Mouse (Mus musculus) mature B cell (primary cell): ENCODE measurements around the gene Arfgap3.
"Not testable (repeated sequence)": the region's sequence is repeated elsewhere in the genome, so short reads cannot be mapped to it uniquely, and the experiment has no call there.

Experiments
- in situ Hi-C: fragments of 300-500 bp; cut with MboI; formaldehyde crosslinking; loops from 2 replicates; pipeline ENCODE4 v1.14.3; 2019

Arfgap3 gene

DNA sequence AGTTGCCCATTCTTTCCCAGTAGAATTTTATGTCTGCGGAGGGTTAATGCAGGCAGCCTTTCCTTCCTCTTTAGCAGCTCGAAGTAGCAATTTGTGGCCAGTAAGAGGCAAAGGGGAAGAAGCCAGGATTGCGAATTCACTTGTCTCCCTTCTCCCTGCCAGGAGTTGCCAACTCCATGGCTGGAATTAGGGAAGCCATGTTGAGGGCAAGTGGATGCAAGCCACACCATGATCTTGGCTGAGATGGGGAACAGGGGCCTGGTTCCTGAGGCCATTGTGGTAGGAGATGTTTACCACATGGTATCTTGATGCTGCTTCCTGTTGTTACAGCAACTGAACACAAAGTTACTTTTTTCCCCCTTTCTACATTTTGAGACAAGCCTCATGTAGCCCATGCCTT lies 55.1 kb downstream of the Arfgap3 start:
- in situ Hi-C loops: no loop called here

DNA sequence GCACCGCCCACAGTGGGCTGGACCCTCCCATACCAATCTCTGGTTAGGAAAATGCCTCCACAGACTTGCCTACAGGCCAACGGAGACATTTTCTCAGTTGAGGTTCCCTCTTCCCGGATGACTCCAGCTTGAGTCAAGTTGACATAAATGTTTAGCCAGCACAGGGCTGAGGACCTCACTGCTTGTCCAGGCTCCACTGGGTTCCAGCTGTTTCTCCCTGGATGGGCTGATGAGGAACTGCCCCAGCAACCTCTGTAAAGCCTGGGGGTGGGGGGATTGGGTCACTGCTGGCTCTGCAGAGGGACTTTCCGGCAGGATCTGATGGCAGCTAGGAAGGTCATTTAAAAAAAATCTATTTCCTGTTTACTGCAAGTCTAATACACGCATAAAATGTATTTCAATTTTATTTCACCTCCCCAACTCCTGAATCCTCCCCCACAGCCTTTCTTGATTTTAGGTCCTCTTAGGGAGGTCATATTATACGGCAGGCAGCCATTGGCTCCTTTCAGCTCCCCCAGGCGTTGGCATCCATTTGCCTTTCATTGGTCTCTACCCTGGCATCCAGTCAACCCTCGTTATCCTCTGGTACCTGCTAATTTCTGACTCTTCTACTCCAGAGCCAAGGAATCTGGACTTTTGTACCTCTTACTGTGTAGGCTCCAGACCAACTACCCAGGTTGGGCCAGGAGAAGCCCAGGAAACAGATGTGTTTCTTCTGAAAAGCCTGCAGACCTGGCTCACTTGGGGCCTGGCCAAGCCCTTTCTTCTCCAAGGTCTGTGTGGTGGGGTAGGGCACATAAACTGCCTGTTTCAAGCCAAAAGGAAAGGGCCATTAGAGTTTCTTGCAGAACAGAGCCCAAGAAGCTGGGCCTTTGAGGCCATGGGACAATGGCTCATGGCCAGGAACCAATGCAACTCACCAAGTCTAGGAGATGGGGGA lies 56.1 kb downstream of the Arfgap3 start:
- in situ Hi-C loops: no loop called here

DNA sequence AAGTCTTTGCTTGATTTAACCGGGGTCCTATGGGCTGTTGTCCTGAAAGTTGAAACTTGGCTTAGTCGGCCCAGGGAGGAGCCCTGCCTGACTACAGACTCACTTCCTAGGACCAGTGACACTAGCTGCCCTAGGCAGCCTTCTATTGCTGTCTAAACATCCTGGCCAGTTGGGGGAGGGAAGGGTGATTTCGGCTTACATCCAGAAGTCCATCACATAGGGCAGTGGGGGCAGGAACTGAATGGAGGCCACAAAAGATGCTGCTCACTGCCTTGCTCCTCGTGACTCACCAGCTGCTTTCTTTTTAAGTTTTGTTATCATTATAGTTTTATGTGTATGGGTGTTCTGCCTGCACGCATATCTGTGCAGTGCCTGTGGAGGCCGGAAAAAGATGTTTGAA lies 56.9 kb downstream of the Arfgap3 start:
- in situ Hi-C loops: no loop called here

DNA sequence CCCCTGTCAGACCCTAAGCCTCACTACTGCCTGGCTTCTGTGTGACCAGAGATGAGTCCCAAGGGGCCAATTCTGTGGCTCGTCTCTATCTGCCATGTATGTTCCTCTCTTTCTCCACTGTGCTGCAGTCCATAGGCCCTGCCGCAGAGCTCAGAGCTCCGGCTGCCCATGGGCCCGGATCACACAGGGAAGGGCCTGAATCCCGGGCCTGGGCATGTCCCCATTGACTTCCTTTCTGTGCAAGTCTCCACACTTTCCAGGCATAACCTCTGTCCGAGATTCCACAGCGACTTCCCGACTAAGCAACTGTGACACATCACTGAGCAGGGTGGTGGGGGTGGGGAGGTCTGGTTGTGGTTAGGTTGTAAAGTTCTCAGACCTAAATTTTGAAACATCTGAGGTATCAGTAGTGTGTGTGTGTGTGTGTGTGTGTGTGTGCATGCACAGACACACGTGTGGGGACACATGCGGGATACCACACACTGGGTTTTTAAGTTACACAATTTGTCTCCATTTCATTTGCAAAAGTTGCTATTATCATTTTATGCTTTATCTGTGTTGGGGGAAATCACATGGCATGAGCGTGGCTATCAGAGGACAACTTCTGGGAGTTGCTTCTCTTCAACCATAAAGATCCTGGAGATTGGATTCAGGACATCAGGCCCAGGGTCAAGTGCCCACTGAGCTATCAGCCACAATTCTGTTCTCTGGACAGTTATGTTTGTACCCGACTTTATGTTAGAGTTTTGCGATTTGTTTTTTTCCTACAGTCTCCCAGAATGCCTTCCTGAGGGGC lies 57.6 kb downstream of the Arfgap3 start:
- in situ Hi-C loops: no loop called here

DNA sequence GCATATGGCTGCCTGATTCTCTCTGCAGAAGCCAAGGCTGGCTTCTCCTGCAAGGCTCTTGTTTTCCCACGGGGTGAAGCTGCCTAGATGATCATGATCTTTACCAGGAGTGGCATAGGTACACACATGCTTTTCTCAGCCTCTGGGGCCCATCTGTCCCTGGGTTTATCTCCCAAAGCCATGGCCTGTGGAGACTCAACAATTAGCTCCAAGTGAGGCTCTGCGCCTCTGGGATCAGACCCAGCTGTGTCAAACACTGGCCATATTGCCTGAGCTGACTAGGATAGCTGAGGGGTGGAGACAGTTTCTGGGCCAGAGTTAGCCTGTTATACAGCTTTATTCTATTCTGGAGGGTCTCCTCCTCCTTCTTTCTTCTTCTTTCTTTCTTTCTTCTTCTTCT lies 59.1 kb downstream of the Arfgap3 start:
- in situ Hi-C loops: no loop called here

DNA sequence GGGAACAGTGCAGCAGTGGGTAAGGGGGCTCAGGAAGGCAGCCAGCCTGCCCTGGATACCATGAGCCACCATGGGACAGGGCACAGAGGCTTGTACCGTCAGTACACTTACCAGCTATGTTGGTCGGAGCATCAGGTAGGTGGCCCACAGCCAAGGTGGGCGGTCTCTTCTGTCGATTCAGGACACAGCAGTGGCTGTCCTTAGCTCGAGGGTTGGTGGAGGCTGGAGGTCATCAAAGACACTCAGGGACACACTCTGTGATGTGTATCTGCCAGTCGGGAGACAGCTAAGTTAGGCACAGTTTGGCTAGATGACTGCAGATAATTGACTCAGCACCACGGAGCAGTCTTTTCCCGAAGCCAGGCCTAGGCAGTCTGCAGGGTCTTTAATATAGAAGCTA lies 65.2 kb downstream of the Arfgap3 start:
- in situ Hi-C loops: no loop called here

DNA sequence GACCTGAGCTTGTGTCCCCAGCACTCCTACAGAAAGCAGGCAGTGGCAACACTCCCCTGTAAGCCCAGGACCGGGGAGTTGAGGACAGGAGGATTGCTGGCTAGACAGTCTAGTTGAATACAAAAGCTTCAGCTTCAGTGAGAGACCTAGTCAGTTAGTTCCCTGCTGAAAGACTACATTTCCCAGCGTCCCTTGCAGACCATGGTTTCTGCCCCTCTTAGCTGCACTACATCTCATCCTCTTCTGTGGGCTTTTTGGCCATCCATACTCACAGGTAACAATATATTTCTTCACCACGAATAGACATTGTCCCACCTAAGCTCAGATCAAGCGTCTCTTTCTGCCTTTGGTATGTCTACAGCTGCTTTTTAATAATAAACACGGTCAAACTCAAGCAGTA lies 67.7 kb downstream of the Arfgap3 start:
- in situ Hi-C loops: no loop called here

DNA sequence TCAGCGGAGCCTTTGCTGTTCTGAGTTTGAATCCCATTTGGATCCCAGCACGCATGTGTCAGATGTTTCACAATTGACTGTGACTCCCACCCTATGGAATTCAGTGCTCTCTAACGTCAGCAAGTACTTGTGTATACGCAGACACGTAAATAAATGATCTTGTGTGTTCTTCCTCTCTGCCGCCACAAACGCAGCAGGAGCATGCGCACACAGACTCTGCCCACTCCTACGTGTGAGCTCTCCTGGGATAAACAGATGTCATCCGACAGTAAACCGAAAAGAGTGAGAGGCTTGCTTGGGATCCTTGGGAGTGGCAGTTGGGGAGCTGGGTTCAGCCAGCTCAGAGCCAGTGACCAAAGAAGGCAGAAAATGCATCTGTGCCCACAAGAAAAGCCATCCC lies 68.7 kb downstream of the Arfgap3 start:
- in situ Hi-C loops: no loop called here

DNA sequence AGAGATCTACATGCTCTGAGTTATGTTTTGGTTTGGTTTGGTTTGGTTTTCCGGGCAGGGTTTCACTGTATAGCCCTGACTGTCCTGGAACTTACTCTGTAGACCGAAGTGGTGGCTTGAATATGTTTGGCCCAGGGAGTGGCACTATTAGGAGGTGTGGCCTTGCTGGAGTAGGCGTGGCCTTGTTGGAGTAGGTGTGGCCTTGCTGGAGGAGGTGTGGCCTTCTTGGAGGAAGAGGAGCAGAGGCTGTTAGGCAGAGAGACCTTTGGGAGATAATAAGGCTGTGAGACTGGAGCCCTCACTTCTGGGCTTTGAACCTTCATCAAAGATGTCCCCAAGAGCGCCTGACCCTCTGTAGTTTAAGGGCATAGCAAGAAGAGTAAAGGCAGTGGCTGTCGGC lies 71.5 kb downstream of the Arfgap3 start:
- in situ Hi-C loops: no loop called here

DNA sequence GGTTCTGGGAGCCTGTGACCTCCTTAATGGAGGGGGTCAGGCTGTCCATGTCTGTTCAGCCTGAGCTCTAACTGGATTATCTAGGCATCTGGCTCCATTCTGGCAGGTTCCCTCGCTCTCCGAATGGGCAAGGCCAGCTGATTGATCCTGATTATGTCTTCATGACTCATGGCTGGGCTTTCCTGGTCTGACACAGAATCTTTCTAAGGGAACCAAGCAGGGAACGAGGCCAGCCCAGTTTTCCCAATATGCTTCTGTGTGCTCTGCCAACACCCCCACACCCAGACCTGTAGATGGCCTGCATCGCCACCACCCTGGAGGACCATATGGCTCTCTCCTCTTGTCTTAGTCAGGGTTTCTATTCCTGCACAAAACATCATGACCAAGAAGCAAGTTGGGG lies 72.6 kb downstream of the Arfgap3 start:
- in situ Hi-C loops: no loop called here

DNA sequence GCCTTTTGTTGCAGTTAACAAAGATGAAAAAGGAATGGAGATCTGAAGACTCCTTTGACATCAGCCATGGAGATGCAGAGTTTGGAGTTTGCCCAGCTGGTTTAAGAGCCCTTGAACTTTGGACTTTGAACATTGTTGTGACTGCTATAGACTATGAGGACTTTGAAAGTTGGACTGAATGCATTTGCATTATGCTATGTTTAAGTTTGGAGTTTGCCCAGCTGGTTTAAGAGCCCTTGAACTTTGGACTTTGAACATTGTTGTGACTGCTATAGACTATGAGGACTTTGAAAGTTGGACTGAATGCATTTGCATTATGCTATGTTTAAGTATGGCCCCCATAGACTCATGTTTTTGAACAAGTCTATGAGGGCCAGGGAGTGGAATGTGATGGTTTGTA lies 75.8 kb downstream of the Arfgap3 start:
- in situ Hi-C loops: not testable (repeated sequence)

DNA sequence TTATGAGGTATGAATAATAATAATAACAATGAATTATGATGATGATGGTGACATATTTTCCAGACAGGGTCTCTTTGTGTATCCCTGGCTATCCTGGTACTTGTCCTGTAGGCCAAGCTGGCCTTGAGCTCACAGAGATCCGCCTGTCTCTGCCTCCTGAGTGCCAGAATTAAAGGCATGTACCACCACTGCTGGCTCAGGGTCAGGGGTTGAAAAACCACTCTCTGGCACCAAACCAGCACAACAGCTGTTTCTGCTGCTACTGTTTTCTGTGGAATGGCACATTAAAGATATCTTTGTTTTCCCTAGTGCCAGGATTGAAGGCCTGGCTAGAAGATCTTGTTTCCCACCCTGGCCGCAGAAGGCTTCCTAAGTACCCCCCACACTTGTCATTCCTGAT lies 77.0 kb downstream of the Arfgap3 start:
- in situ Hi-C loops: no loop called here

DNA sequence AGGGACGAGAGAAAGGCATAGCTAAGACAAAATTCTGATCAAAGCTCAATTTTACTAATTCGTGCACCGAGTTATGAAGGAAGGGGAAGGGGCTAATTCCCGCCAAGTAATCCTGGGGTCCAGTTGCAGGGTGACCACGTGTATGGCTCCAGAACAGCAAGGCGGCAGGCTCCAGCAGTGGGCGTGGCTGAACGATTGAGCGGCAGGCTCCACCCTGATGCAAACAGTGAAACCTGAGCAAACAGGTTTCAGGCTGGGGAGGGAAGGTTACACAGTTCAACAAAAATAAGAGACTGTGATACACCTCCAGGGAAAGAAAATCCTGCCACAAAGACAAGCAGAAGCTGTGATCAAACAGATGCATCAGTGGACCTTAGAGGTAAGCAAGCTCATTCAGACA lies 78.8 kb downstream of the Arfgap3 start:
- in situ Hi-C loops: not testable (repeated sequence)

DNA sequence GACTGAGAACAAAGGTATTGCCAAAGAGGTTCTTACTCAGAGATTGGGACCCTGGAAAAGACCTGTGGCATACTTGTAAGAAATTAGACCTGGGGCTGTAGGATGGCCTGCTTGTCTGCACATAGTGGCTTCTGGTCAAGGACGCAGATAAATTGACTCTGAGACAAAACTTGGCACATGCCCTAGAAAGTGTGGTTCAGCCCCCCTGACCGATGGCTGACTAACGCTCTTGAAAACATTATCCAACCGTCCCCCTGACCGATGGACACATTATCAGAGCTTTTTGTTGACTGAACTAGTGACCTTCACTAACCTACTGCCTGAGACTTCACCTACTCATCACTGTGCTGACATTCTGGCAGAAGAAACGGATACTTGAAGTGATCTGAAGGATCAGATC lies 80.1 kb downstream of the Arfgap3 start:
- in situ Hi-C loops: not testable (repeated sequence)

DNA sequence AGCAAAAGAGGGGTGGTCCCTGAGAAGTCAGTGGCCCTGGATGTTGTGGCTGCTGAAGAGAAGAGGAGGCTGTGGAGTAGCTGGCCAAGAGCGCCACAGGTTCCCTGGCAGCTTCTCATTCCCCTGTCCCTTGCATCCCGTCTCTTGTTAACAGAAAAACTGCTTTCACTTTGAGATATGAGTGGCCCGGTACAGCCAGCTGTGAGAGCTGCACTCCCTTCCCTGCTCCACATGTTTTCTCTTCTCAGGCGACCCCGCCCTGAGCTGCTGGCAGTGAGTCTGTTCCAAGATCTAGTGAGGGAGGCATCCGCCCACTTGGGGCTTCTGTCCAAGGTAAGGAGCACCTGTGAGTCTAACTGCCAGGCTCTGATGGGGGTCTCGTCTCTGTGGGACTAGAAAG lies 81.6 kb downstream of the Arfgap3 start:
- in situ Hi-C loops: not testable (repeated sequence)

DNA sequence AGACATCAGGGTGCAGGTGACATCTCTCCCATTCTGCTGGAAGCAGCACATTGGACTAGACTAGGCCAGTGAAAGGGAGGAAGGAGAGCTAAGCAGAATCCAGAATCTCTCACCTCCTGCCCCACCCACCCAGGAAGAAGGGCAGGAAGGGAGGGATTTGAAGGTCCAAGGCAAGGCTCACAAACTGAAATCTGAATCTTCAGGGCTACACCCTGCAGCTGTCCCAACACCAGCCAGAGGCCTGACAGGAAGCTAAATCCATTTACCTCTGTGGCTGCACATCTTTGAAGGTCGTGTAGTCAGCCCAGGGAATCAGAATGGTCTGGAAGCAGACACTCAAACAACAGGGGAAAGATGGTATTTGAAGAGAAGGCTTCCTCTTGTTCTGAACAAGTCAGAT lies 84.8 kb downstream of the Arfgap3 start:
- in situ Hi-C loops: no loop called here

DNA sequence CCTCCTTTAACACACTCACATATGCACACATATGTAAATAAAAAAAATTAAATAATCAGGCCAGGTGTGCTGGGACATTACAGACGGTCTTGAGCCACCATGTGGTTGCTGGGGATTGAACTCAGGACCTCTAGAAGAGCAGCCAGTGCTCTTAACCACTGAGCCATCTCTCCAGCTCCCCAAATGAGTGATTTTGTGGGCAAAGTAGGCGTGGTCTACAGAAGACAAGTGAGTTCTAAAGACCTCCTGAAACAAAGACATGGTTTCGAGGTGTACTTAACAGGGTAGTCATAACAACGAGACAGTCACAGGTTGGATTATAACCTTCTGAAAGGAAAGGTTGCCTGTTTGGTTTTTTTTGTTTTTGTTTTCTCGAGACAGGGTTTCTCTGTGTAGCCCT lies 86.6 kb downstream of the Arfgap3 start:
- in situ Hi-C loops: no loop called here

DNA sequence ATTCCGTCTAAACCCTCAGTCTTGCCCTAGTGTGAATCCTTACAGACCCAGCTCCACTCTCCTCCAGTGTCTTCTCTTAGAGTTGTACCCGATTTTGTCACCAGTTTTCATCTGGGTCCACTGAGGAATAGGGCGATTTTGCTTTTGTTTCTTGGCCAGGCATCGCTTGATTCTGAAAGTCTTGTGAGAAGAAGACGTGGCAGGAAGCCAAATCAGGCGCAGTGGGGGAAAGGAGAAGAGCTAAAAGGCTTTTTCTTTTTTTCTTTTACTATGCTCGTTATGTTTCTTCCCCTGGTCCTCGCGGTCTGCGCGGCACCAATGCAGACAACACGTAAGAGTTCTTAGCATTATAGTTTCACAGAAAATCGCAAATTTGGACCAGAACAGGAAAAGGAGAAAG lies 92.1 kb downstream of the Arfgap3 start:
- in situ Hi-C loops: no loop called here

DNA sequence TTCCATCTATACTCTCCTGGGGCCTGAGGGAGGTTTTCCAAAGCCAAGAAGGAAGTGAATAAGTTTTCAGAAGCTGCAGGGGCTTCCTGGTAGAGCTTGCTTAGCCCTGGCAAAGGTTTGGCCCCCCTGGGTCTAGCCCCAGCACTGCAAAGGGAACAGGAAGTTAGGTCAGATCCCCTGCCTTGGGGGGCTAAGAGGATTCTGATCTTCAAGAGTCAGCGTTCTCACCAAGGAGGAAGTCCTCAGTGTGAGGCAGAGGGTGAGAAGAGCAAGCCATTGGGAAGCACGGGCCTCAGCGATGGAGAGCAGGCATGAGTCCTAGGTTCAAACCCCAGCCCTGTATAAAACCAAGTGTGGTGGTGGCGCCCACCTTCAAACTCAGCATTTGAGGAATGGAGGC lies 93.6 kb downstream of the Arfgap3 start:
- in situ Hi-C loops: no loop called here

DNA sequence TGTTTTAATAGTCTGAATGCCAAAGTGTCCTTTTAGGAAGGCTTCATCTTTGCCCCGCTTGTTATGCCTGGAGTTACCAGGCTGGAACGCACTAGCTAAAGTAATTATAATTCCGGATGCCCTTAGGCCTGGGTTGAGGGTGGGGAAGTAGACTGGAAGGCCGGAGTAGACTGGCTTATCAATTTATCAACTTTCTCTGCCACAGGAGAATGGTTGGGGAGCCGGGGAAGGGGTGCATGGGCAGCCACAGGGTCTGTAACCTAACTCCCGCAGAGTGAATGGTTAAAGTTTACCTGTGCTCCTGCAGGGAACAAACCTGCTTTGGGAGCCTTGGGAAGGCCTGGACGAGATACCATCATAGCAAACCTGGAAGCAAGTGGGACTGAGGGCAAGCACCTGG lies 94.1 kb downstream of the Arfgap3 start:
- in situ Hi-C loops: no loop called here

DNA sequence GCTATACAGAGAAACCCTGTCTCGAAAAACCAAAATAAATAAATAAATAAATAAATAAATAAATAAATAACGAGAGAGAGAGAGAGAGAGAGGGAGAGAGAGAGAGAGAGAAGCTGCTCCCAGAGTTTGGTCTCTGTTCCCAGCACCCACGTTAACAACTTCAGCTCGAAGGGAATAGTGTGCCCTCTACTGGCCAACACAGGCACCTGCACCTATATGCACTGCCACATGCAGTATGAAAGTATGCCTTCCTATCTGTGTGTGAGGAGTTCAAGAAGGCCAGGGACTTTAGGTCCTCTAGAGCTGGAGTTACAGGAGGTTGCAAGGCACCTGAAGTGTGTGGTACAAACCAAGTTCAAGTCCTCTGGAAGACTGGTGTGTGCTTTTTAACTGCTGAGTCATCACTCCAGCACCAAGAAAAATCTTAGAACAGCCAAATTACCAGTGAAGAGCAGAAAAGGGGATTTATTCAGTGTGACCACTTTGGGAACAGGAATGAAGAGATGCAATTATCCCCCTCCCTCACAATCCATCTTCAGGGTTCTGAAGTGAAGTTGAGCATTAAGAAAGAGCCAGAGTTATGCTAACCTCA lies 94.8 kb downstream of the Arfgap3 start:
- in situ Hi-C loops: no loop called here

DNA sequence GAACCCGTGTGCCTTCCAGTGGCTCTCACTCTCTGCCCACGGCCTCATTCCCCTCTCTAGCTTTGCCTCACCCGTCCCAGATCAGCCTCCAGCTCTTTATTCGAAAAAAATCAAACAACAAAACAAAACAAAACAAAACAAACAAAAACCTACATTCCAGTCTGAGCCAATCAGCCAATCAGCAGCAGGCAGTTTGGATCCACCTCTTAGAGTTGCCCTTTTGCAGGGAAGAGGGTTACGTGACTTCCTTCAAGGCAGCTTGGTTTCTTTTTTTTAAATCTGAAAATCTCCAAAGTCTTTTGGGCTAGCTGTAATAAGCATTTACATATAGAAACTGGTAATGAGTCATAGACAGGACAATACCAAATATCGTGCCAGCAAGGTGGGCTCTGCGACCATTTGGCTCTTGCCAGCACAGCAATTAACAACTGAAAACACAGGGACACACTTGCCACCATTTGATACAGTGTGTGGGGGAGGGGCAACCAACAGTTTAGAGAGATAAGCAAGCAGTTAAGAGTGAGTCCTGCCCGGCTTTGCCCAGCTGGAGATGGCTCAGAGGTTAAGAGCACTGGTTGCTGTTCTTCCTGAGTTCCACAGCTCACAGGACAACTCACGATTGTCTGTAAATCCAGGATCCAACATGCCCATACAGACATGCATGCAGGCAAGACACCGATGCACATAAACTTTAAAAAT lies 95.5 kb downstream of the Arfgap3 start:
- in situ Hi-C loops: no loop called here
